9 mouse cellular contexts compared by ENCODE assay signal in genomic region chr2:26458402-26459124, GRCm38 (mm10). TPM values are rescaled to one million over a fixed set of nuclear protein-coding genes. Genes with fewer than 3 reads are reported as not detected.
DNase-seq lines count a peak whose midpoint lies in the region; ATAC-seq lines count a peak whose summit lies in the region.
"Had no signal": no experiment of that assay in that cellular context is flagged by ENCODE, and none has a peak within 500 bp of the region (broad histone marks: within the 10 kb centered on the region; RNA-seq: fewer than 3 reads in every experiment).

No protein-coding gene starts in this region.

- no peaks in the 10 kb centered on the region for H3K27me3 ChIP-seq in forebrain, embryonic 11.5 days (ENCODE audit: control insufficient read depth, insufficient read depth, low read length)
- H3K27me3 ChIP-seq in forebrain, embryonic 15.5 days = no peaks in the 10 kb centered on the region
- no peaks in the 10 kb centered on the region for H3K27me3 ChIP-seq in stomach, embryonic 14.5 days (ENCODE audit: control insufficient read depth, insufficient read depth, low read length)

- 38% methylated on average over 7 of the region's 7 CpGs for WGBS in forebrain, embryonic 11.5 days
- WGBS in forebrain, embryonic 15.5 days = 40% methylated on average over 7 of the region's 7 CpGs
- 23% methylated on average over 7 of the region's 7 CpGs for WGBS in stomach, embryonic 14.5 days

- no peak for ATAC-seq in forebrain, embryonic 11.5 days (replicated peaks; ENCODE audit: low FRiP score)
- ATAC-seq in forebrain, embryonic 15.5 days (replicated peaks) = no peak
- ATAC-seq in stomach, embryonic 14.5 days (ENCODE audit: insufficient number of reproducible peaks, insufficient read depth, low FRiP score, low read depth) = peak; percentile 54; the same call in 1 of the 2 replicates

- no peaks in the 10 kb centered on the region for H3K4me1 ChIP-seq in forebrain, embryonic 11.5 days (replicated peaks; ENCODE audit: control insufficient read depth, insufficient read depth, low read length)
- no peaks in the 10 kb centered on the region for H3K4me1 ChIP-seq in forebrain, embryonic 15.5 days
- H3K4me1 ChIP-seq in stomach, embryonic 14.5 days (ENCODE audit: control insufficient read depth, insufficient read depth, low read length) = peaks cover 20% of the 10 kb centered on the region

- H3K36me3 ChIP-seq in forebrain, embryonic 11.5 days (ENCODE audit: control insufficient read depth, insufficient read depth, low read length) = peaks cover 22% of the 10 kb centered on the region
- H3K36me3 ChIP-seq in forebrain, embryonic 15.5 days = peaks cover 36% of the 10 kb centered on the region
- H3K36me3 ChIP-seq in stomach, embryonic 14.5 days (ENCODE audit: control insufficient read depth, insufficient read depth, low read length) = peaks cover 45% of the 10 kb centered on the region

- H3K27ac ChIP-seq in forebrain, embryonic 11.5 days (ENCODE audit: low read depth, low read length) = no peak overlapping the region
- H3K27ac ChIP-seq in forebrain, embryonic 15.5 days (replicated peaks) = no peak overlapping the region
- no peak overlapping the region for H3K27ac ChIP-seq in stomach, embryonic 14.5 days (ENCODE audit: low read length)

- H3K9me3 ChIP-seq in forebrain, embryonic 11.5 days (ENCODE audit: control insufficient read depth, low read length) = no peaks in the 10 kb centered on the region
- no peaks in the 10 kb centered on the region for H3K9me3 ChIP-seq in forebrain, embryonic 15.5 days
- no peaks in the 10 kb centered on the region for H3K9me3 ChIP-seq in stomach, embryonic 14.5 days (ENCODE audit: control insufficient read depth, low read depth, low read length)
- H3K9me3 ChIP-seq: G1E had no signal

- H3K4me2 ChIP-seq in forebrain, embryonic 11.5 days (ENCODE audit: low read depth, low read length, severe bottlenecking) = no peak overlapping the region
- no peak overlapping the region for H3K4me2 ChIP-seq in forebrain, embryonic 15.5 days (replicated peaks)
- H3K4me2 ChIP-seq in stomach, embryonic 14.5 days (replicated peaks; ENCODE audit: low read depth, low read length) = no peak overlapping the region

- H3K4me3 ChIP-seq in forebrain, embryonic 11.5 days (ENCODE audit: low read depth, low read length) = no peak overlapping the region
- no peak overlapping the region for H3K4me3 ChIP-seq in forebrain, embryonic 15.5 days
- no peak overlapping the region for H3K4me3 ChIP-seq in stomach, embryonic 14.5 days (ENCODE audit: low read depth, low read length)

- DNase-seq in forebrain, embryonic 11.5 days (ENCODE audit: low spot score) = peak; percentile 63
- DNase-seq in NIH3T3 (ENCODE audit: low read depth) = peak; percentile 47
- DNase-seq in heart, postnatal 4 days = peak; percentile 47
- DNase-seq in liver = peak; percentile 44
- DNase-seq in right cerebral cortex, postnatal 4 days = no peak
- DNase-seq in spleen, postnatal 10 days (ENCODE audit: low spot score in 2 of 2) = no peak

- no peak overlapping the region for H3K9ac ChIP-seq in forebrain, embryonic 11.5 days (ENCODE audit: low read length)
- no peak overlapping the region for H3K9ac ChIP-seq in forebrain, embryonic 15.5 days (replicated peaks)
- no peak overlapping the region for H3K9ac ChIP-seq in stomach, embryonic 14.5 days (replicated peaks; ENCODE audit: low read depth, low read length)

RNA-seq across cellular contexts. Expression of gene Sec16a, which starts 13.5 kb away (rescaled TPM):
- polyA plus RNA-seq in forebrain, embryonic 11.5 days (2014; fragmentation: Nextera tagmentation; extraction: Ambion mirVana) = 39.3 and 40.9 TPM in 2 replicates
- polyA plus RNA-seq in forebrain, embryonic 15.5 days (2015; fragmentation: Nextera tagmentation; extraction: Ambion mirVana) = 18.3 and 19.8 TPM in 2 replicates
- total RNA-seq in heart, postnatal 4 days (2021) = 10 to 100 TPM; 37.0 to 39.0 TPM
- polyA plus RNA-seq in stomach, embryonic 14.5 days (2014; fragmentation: Nextera tagmentation; extraction: Ambion mirVana) = 33.4 and 37.7 TPM in 2 replicates

RNA-seq across cellular contexts. Expression of gene Inpp5e, which starts 49.6 kb away (rescaled TPM):
- polyA plus RNA-seq in forebrain, embryonic 11.5 days (2014; fragmentation: Nextera tagmentation; extraction: Ambion mirVana) = 26.7 and 31.3 TPM in 2 replicates
- polyA plus RNA-seq in forebrain, embryonic 15.5 days (2015; fragmentation: Nextera tagmentation; extraction: Ambion mirVana) = 20.6 and 22.4 TPM in 2 replicates
- 10 to 100 TPM; 13.4 to 14.3 TPM for total RNA-seq in heart, postnatal 4 days (2021)
- polyA plus RNA-seq in stomach, embryonic 14.5 days (2014; fragmentation: Nextera tagmentation; extraction: Ambion mirVana) = 20.0 and 24.0 TPM in 2 replicates

RNA-seq across cellular contexts. Expression of gene Notch1, which starts 57.9 kb away (rescaled TPM):
- 68.3 and 70.9 TPM in 2 replicates for polyA plus RNA-seq in forebrain, embryonic 11.5 days (2014; fragmentation: Nextera tagmentation; extraction: Ambion mirVana)
- polyA plus RNA-seq in forebrain, embryonic 15.5 days (2015; fragmentation: Nextera tagmentation; extraction: Ambion mirVana) = 22.6 and 26.1 TPM in 2 replicates
- 10 to 100 TPM; 55.3 to 62.3 TPM for total RNA-seq in heart, postnatal 4 days (2021)
- 29.5 and 31.7 TPM in 2 replicates for polyA plus RNA-seq in stomach, embryonic 14.5 days (2014; fragmentation: Nextera tagmentation; extraction: Ambion mirVana)

Comparison
In these comparisons a context has a peak if more than half of its experiments do, and no peak if none do; other contexts are left out.
1. DNase-seq: peak in forebrain, embryonic 11.5 days (single experiment), NIH3T3 (single experiment), heart, postnatal 4 days (single experiment) and liver (single experiment); none in right cerebral cortex, postnatal 4 days (single experiment) and spleen, postnatal 10 days (0 of 2).